Mouse (Mus musculus) hindbrain, embryonic 16.5 days (tissue): ENCODE results near the gene Sgms2. TPM values are rescaled to one million over a fixed set of nuclear protein-coding genes. Genes with fewer than 3 reads are reported as not detected.

Experiments
- ATAC-seq: fragments of 200-750 bp; cut with Nextera tagmentation; 2 replicates; pipeline ENCODE4 v1.8.0; 2017; ENCODE audit warnings: moderate TSS enrichment, moderate library complexity
- H3K27ac ChIP-seq: fragments of 300-500 bp; sonication (generic); 2 replicates; pipeline ENCODE4 v1.5.1; 2014; ENCODE audit warnings: low read depth, mild to moderate bottlenecking, control low read depth, low read length, moderate library complexity
- H3K27me3 ChIP-seq: fragments of 300-500 bp; sonication (generic); replicated peaks from 2 replicates; pipeline ENCODE4 v1.6.1; 2014; ENCODE audit warnings: low read length; ENCODE audit not compliant: control insufficient read depth, insufficient read depth
- H3K36me3 ChIP-seq: fragments of 300-500 bp; sonication (generic); 2 replicates; pipeline ENCODE4 v1.6.1; 2014; ENCODE audit warnings: mild to moderate bottlenecking, low read length, moderate library complexity, mixed read lengths; ENCODE audit not compliant: control insufficient read depth, insufficient read depth
- H3K4me1 ChIP-seq: fragments of 300-500 bp; sonication (generic); 2 replicates; pipeline ENCODE4 v1.6.1; 2014; ENCODE audit warnings: low read depth, low read length; ENCODE audit not compliant: control insufficient read depth, insufficient read depth
- H3K4me2 ChIP-seq: fragments of 300-500 bp; sonication (generic); 2 replicates; pipeline ENCODE4 v1.6.1; 2014; ENCODE audit warnings: mild to moderate bottlenecking, low read length, control low read depth, moderate library complexity
- H3K4me3 ChIP-seq: fragments of 300-500 bp; sonication (generic); 2 replicates; pipeline ENCODE4 v1.5.1; 2014; ENCODE audit warnings: mild to moderate bottlenecking, low read length, control low read depth, moderate library complexity
- H3K9ac ChIP-seq: fragments of 300-500 bp; sonication (generic); 2 replicates; pipeline ENCODE4 v1.6.1; 2014; ENCODE audit warnings: low read depth, mild to moderate bottlenecking, control low read depth, low read length, moderate library complexity
- H3K9me3 ChIP-seq: fragments of 300-500 bp; sonication (generic); 2 replicates; pipeline ENCODE4 v1.6.1; 2014; ENCODE audit warnings: mild to moderate bottlenecking, low read length, moderate library complexity; ENCODE audit not compliant: control insufficient read depth
- WGBS: fragments of 180-500 bp; shearing (Covaris S2); extraction: QIAGEN DNeasy Blood & Tissue Kit; methylation state at CpG from one replicate; pipeline ENCODE4 v1.1.7; 2014; 5-methylcytosine and 5-hydroxymethylcytosine counted together
- polyA plus RNA-seq: library from polyadenylated mRNA; unstranded; fragments of >200 nt; fragmentation: Nextera tagmentation; extraction: Ambion mirVana; gene quantifications from 2 replicates; pipeline ENCODE4 v1.2.1, GENCODE M21; 2015

Sgms2 gene
- polyA plus RNA-seq, 1 experiment from 2014 or later = 2.6 TPM

DNA sequence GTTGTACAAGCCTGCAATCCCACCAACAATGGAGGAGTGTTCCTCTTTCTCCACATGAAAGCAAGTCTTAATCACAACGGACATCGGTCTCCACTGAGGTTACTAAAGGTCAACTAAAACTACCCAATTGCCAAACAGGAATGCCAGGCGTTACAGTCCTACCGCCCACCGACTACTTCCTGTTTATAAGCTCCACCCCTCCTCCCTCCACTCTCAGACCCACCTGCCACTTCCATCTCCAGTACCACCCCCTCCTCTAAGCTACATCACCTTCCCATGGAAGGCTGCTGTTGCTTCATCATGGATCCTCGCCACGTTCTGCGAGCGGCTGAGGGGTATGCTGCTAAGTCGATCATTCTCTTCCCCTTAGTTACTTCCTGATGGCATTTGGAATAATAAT lies 15.2 kb downstream of the Sgms2 start:
- Histone ChIP-seq H3K9me3 (no peaks in the 10 kb centered on the region), H3K36me3 (no peaks in the 10 kb centered on the region), H3K4me2 (no peak overlapping the region)

GRCm38 (mm10) chr3:131474526-131474925 lies 16.7 kb downstream of the Sgms2 start:
- WGBS = 72% methylated on average over 13 of the region's 13 CpGs
- Histone ChIP-seq H3K4me3 (no peak overlapping the region), H3K27ac (no peak overlapping the region), H3K9me3 (no peaks in the 10 kb centered on the region), H3K4me1 (peaks cover 9% of the 10 kb centered on the region; the same call in 1 of the 2 replicates), H3K9ac (no peak overlapping the region), H3K4me2 (no peak overlapping the region), H3K27me3 (no peaks in the 10 kb centered on the region), H3K36me3 (no peaks in the 10 kb centered on the region)
- no peak for ATAC-seq

More for the DNA sequence above, 15.2 kb downstream of the Sgms2 start:
- ATAC-seq = no peak
- Histone ChIP-seq H3K4me3 (no peak overlapping the region), H3K27me3 (no peaks in the 10 kb centered on the region), H3K9ac (no peak overlapping the region), H3K4me1 (peaks cover 8% of the 10 kb centered on the region; the same call in 1 of the 2 replicates), H3K27ac (no peak overlapping the region)
- 96% methylated on average over 10 of the region's 10 CpGs for WGBS

GRCm38 (mm10) chr3:131473496-131473895 lies 17.7 kb downstream of the Sgms2 start:
- ATAC-seq = peak; percentile 65
- 43% methylated on average over 1 of the region's 1 CpGs for WGBS
- no peak overlapping the region for H3K9ac ChIP-seq

GRCm38 (mm10) chr3:131471836-131472235 lies 19.4 kb downstream of the Sgms2 start:
- Histone ChIP-seq H3K4me3 (no peak overlapping the region), H3K9ac (no peak overlapping the region), H3K4me2 (no peak overlapping the region), H3K36me3 (no peaks in the 10 kb centered on the region), H3K27ac (no peak overlapping the region), H3K27me3 (no peaks in the 10 kb centered on the region), H3K4me1 (peaks cover 9% of the 10 kb centered on the region; the same call in 1 of the 2 replicates), H3K9me3 (no peaks in the 10 kb centered on the region)
- WGBS = 40% methylated on average over 6 of the region's 6 CpGs
- peak; percentile 51 for ATAC-seq

More at GRCm38 (mm10) chr3:131473496-131473895, 17.7 kb downstream of the Sgms2 start:
- no peak overlapping the region for H3K27ac ChIP-seq
- no peaks in the 10 kb centered on the region for H3K9me3 ChIP-seq
- H3K4me3 ChIP-seq = no peak overlapping the region
- H3K4me2 ChIP-seq = no peak overlapping the region
- H3K36me3 ChIP-seq = no peaks in the 10 kb centered on the region
- H3K4me1 ChIP-seq = peaks cover 9% of the 10 kb centered on the region; the same call in 1 of the 2 replicates
- H3K27me3 ChIP-seq = no peaks in the 10 kb centered on the region

DNA sequence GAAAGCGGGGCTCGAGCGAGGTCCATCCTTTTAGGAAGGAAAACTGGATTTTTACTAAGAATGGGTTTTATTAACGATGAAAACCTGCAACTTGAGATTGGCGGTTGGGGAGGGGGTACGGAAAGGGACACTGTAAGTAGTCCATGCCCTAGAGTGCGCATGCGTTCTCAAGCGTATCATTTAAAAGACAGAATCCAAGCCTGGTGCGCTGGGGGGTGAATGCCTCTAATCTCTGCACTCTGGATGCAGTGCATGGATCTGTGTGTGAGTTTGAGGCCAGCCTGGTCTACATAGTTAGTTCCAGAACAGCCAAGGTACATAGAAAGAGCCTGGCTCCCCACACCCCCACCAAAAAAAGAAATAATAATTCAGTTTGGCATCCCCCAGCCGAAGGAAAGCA lies 19.8 kb downstream of the Sgms2 start:
- 63% methylated on average over 11 of the region's 11 CpGs for WGBS
- Histone ChIP-seq H3K4me2 (no peak overlapping the region; the same call in 1 of the 2 replicates), H3K27ac (no peak overlapping the region), H3K4me3 (no peak overlapping the region), H3K36me3 (no peaks in the 10 kb centered on the region), H3K4me1 (peaks cover 9% of the 10 kb centered on the region; the same call in 1 of the 2 replicates), H3K9me3 (no peaks in the 10 kb centered on the region), H3K9ac (no peak overlapping the region), H3K27me3 (no peaks in the 10 kb centered on the region)
- peak; percentile 25 for ATAC-seq

- peak; percentile 50 for ATAC-seq
- Histone ChIP-seq H3K27ac (no peak overlapping the region), H3K27me3 (no peaks in the 10 kb centered on the region), H3K9ac (no peak overlapping the region), H3K9me3 (no peaks in the 10 kb centered on the region), H3K4me2 (no peak overlapping the region), H3K4me1 (peaks cover 9% of the 10 kb centered on the region; the same call in 1 of the 2 replicates), H3K4me3 (no peak overlapping the region), H3K36me3 (no peaks in the 10 kb centered on the region)
- WGBS = 28% methylated on average over 9 of the region's 9 CpGs
Measured at GRCm38 (mm10) chr3:131470837-131471236, 20.4 kb downstream of the Sgms2 start.

DNA sequence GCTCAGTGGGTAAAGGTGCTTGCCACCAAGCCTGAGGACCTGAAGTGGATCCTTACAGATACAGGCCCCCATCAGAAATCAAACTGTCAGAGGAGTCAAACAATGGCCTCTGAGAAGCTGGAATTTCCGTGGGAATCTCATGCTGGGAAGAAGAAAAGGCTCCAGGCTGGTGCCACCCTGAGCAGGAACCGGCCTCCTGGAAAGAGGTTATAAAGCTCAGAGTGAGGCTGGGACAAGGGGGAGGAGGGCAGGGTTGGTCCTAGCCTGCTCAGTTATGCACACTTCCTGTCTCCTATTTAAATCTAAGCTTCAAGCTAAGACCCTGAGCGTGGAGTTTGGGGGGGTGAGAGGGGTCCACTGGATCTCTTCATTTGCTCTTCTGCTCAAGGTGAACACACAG lies 21.6 kb downstream of the Sgms2 start:
- no peak overlapping the region for H3K4me3 ChIP-seq
- 15% methylated on average over 3 of the region's 3 CpGs for WGBS
- ATAC-seq = no peak
- H3K4me1 ChIP-seq = peaks cover 9% of the 10 kb centered on the region; the same call in 1 of the 2 replicates
- no peaks in the 10 kb centered on the region for H3K36me3 ChIP-seq
- no peak overlapping the region for H3K4me2 ChIP-seq
- no peaks in the 10 kb centered on the region for H3K27me3 ChIP-seq
- H3K9me3 ChIP-seq = no peaks in the 10 kb centered on the region
- no peak overlapping the region for H3K27ac ChIP-seq
- no peak overlapping the region for H3K9ac ChIP-seq

DNA sequence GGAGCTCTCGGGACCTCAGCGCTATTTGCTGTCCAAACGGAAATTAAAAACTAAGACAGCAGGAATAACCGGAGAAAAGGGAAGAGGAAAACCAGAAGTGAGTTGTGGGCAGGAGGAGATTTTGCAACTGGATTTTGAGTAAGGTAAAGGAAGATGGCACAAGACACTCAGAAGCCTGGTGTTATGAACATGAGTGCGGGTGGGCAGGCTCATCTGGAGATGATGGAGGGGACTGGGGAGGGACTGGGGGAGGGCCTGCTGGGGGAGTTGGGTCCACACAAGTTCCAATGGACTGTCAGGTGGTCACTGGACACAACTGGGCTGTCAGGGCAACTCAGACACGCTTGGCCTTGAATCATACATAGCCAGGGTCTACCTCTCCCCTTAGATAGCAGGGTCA lies 24.8 kb downstream of the Sgms2 start:
- Histone ChIP-seq H3K36me3 (no peaks in the 10 kb centered on the region), H3K27me3 (no peaks in the 10 kb centered on the region), H3K4me2 (no peak overlapping the region), H3K9ac (no peak overlapping the region), H3K27ac (no peak overlapping the region), H3K9me3 (no peaks in the 10 kb centered on the region), H3K4me1 (peaks cover 4% of the 10 kb centered on the region; the same call in 1 of the 2 replicates), H3K4me3 (no peak overlapping the region)
- ATAC-seq = no peak
- 86% methylated on average over 6 of the region's 6 CpGs for WGBS

DNA sequence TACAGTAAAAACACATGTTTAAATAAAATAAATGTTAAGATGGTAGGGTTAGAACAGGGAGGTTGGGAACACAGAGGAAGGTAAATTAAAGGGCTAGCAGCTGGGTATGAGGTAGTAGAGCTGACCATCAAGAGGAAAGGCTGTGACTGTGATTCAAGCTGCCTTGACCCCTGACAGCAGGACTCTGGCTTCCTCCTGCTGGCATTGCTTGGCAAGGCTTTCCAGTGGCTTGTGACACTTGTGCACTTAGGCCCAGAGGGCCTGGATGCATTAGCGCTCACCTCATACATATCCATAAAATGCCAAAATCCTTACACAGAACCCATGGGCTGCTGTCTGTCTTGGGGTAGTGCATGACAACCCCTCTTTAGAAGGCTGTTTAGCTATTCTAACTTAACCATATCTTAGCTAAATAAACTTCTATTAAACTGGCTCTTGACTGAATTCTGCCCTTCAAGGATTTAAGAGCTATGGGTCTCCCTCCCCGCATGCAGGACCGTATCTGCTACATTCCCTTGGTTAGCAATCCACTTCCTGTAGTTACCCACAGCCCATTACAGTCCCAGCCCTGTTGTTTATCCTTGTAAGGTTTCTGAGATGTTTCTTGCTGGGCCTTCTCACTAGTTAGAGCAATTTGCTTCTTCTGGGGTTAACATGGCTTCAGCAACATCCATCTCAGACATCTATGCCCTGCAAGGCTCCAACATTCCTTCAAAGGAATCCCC lies 25.5 kb downstream of the Sgms2 start:
- Histone ChIP-seq H3K4me1 (no peaks in the 10 kb centered on the region), H3K9me3 (no peaks in the 10 kb centered on the region), H3K27me3 (no peaks in the 10 kb centered on the region), H3K9ac (no peak overlapping the region), H3K27ac (no peak overlapping the region), H3K4me3 (no peak overlapping the region), H3K4me2 (no peak overlapping the region), H3K36me3 (no peaks in the 10 kb centered on the region)
- ATAC-seq = no peak
- WGBS = 82% methylated on average over 3 of the region's 3 CpGs
